Mouse (Mus musculus): ENCODE data around the gene Atp1a2.

- no peak for TF ChIP-seq ZNF384 (IDR thresholded peaks at IDR 0.05; ENCODE audit: low read depth, low read length)
- no peak for TF ChIP-seq CHD2 (IDR thresholded peaks at IDR 0.05; ENCODE audit: low read depth, low read length)
- TF ChIP-seq MAFK (IDR thresholded peaks at IDR 0.05; ENCODE audit: insufficient read depth, low read depth, low read length) = no peak
These were observed 20.7 kb downstream of the Atp1a2 start for GRCm38 (mm10) chr1:172277172-172277571.

All from ES-E14 (cell line).